Mouse (Mus musculus) lung, adult 2 months (tissue): Measurements from ENCODE around the gene Tmbim4.

Experiments used
- CTCF ChIP-seq: fragments of 200-500 bp; IDR thresholded peaks from 2 replicates; pipeline ENCODE4 v1.5.1; 2011; ENCODE audit warnings: mild to moderate bottlenecking, low read length, control low read depth; ENCODE audit not compliant: insufficient read depth
- POLR2A ChIP-seq: fragments of 200-500 bp; IDR thresholded peaks from 2 replicates; pipeline ENCODE4 v1.6.1; 2011; ENCODE audit warnings: low read depth, mild to moderate bottlenecking, control low read depth, low read length, borderline replicate concordance; ENCODE audit errors: extremely low read depth

- TF ChIP-seq CTCF (no peak), POLR2A (no peak)
These were observed 6.6 kb downstream of the Tmbim4 start for GRCm38 (mm10) chr10:120208015-120208414.
